ENCODE assay signal across 8 mouse cellular contexts in genomic region chr17:27451787-27452186, GRCm38 (mm10).
DNase-seq lines count a peak whose midpoint lies in the region; ATAC-seq and TF ChIP-seq lines count a peak whose summit lies in the region.

No protein-coding gene starts in this region.

- no peak overlapping the region for H3K9ac ChIP-seq in hindbrain, postnatal 0 days (replicated peaks; ENCODE audit: low read length)
- H3K9ac ChIP-seq in hindbrain, embryonic 11.5 days (ENCODE audit: low read depth, low read length) = no peak overlapping the region
- H3K9ac ChIP-seq in liver, embryonic 14.5 days (replicated peaks) = no peak overlapping the region
- H3K9ac ChIP-seq in kidney, embryonic 16.5 days (replicated peaks; ENCODE audit: low read length) = no peak overlapping the region

- no peak overlapping the region for H3K4me2 ChIP-seq in hindbrain, postnatal 0 days (ENCODE audit: low read depth, low read length)
- H3K4me2 ChIP-seq in hindbrain, embryonic 11.5 days (replicated peaks; ENCODE audit: low read depth, low read length) = no peak overlapping the region
- H3K4me2 ChIP-seq in liver, embryonic 14.5 days (ENCODE audit: low read depth) = no peak overlapping the region
- H3K4me2 ChIP-seq in kidney, embryonic 16.5 days (replicated peaks; ENCODE audit: low read depth, low read length) = no peak overlapping the region

- no peak for TF ChIP-seq EP300 in liver, embryonic 14.5 days (IDR thresholded peaks at IDR 0.05; ENCODE audit: low read depth)

- TF ChIP-seq POLR2A in bone marrow, adult 2 months (IDR thresholded peaks at IDR 0.05; ENCODE audit: borderline replicate concordance, control insufficient read depth, low read depth, low read length) = no peak

- no peaks in the 10 kb centered on the region; the same call in 1 of the 2 replicates for H3K27me3 ChIP-seq in hindbrain, postnatal 0 days (ENCODE audit: insufficient read depth, low read length)
- H3K27me3 ChIP-seq in hindbrain, embryonic 11.5 days (ENCODE audit: control insufficient read depth, insufficient read depth, low read length) = no peaks in the 10 kb centered on the region
- H3K27me3 ChIP-seq in E14TG2a.4 (ENCODE audit: insufficient read depth, low read length) = peaks cover 12% of the 10 kb centered on the region
- H3K27me3 ChIP-seq in liver, embryonic 14.5 days (ENCODE audit: control insufficient read depth, insufficient read depth, low read length) = no peaks in the 10 kb centered on the region
- 0 out of 2 replicates have a peak, but pooled peaks cover under 1% of the 10 kb centered on the region for H3K27me3 ChIP-seq in kidney, embryonic 16.5 days (ENCODE audit: insufficient read depth, low read length)

- 23% methylated on average over 9 of the region's 9 CpGs for WGBS in hindbrain, postnatal 0 days
- WGBS in hindbrain, embryonic 11.5 days = 21% methylated on average over 9 of the region's 9 CpGs
- 25% methylated on average over 9 of the region's 9 CpGs for WGBS in bone marrow, adult 2 months
- 25% methylated on average over 7 of the region's 9 CpGs for WGBS in liver, embryonic 14.5 days (ENCODE audit: insufficient replicate concordance)
- WGBS in kidney, embryonic 16.5 days = 24% methylated on average over 9 of the region's 9 CpGs

- H3K27ac ChIP-seq in hindbrain, postnatal 0 days = no peak overlapping the region
- H3K27ac ChIP-seq in hindbrain, embryonic 11.5 days (ENCODE audit: low read depth, low read length) = no peak overlapping the region
- no peak overlapping the region for H3K27ac ChIP-seq in bone marrow, adult 2 months (ENCODE audit: control insufficient read depth, insufficient read depth, low read depth, low read length, poor library complexity)
- H3K27ac ChIP-seq in liver, embryonic 14.5 days = no peak overlapping the region
- H3K27ac ChIP-seq in kidney, embryonic 16.5 days (ENCODE audit: low read length) = no peak overlapping the region

- H3K4me3 ChIP-seq in hindbrain, postnatal 0 days (ENCODE audit: low read length) = no peak overlapping the region
- no peak overlapping the region for H3K4me3 ChIP-seq in hindbrain, embryonic 11.5 days (ENCODE audit: low read depth, low read length)
- no peak overlapping the region for H3K4me3 ChIP-seq in E14TG2a.4 (replicated peaks; ENCODE audit: low read length)
- H3K4me3 ChIP-seq in bone marrow, adult 2 months (replicated peaks; ENCODE audit: control insufficient read depth, low read depth, low read length) = no peak overlapping the region
- no peak overlapping the region for H3K4me3 ChIP-seq in liver, embryonic 14.5 days (ENCODE audit: insufficient read depth in 1 of 2, low read depth in 2 of 2, low read length in 2 of 2)
- H3K4me3 ChIP-seq in kidney, embryonic 16.5 days (ENCODE audit: low read length) = no peak overlapping the region

- TF ChIP-seq CTCF in hindbrain, postnatal 0 days (IDR thresholded peaks at IDR 0.05; ENCODE audit: low read depth) = peak; percentile 56
- TF ChIP-seq CTCF in E14TG2a.4 (conservative IDR thresholded peaks at IDR 0.05; ENCODE audit: low read length) = peak; percentile 86
- TF ChIP-seq CTCF in bone marrow, adult 2 months (IDR thresholded peaks at IDR 0.05; ENCODE audit: control insufficient read depth, insufficient read depth, low read length) = peak; percentile 54
- peak; percentile 65 for TF ChIP-seq CTCF in liver, embryonic 14.5 days (IDR thresholded peaks at IDR 0.05; ENCODE audit: low read depth)

- no peak for DNase-seq in hindbrain, postnatal 0 days (ENCODE audit: low spot score)
- DNase-seq in hindbrain, embryonic 11.5 days (ENCODE audit: low spot score) = no peak
- no peak for DNase-seq in liver, embryonic 14.5 days (ENCODE audit: low read depth in 3 of 3, low spot score in 3 of 3)
- DNase-seq in spleen, adult 12 weeks (ENCODE audit: low spot score) = no peak
- no peak for DNase-seq in right cerebral cortex, postnatal 36 days (ENCODE audit: low spot score in 2 of 2)

- no peaks in the 10 kb centered on the region for H3K4me1 ChIP-seq in hindbrain, postnatal 0 days (ENCODE audit: insufficient read depth, low read length)
- no peaks in the 10 kb centered on the region for H3K4me1 ChIP-seq in hindbrain, embryonic 11.5 days (replicated peaks; ENCODE audit: control insufficient read depth, insufficient read depth, low read length)
- peaks cover 23% of the 10 kb centered on the region for H3K4me1 ChIP-seq in E14TG2a.4 (replicated peaks; ENCODE audit: low read depth, low read length)
- H3K4me1 ChIP-seq in bone marrow, adult 2 months (ENCODE audit: control insufficient read depth, insufficient read depth, low read length) = no peaks in the 10 kb centered on the region
- H3K4me1 ChIP-seq in liver, embryonic 14.5 days (replicated peaks; ENCODE audit: control insufficient read depth in 2 of 2, insufficient read depth in 2 of 2, low read length in 1 of 2) = no peaks in the 10 kb centered on the region
- no peaks in the 10 kb centered on the region for H3K4me1 ChIP-seq in kidney, embryonic 16.5 days (ENCODE audit: insufficient read depth, low read length)

- H3K36me3 ChIP-seq in hindbrain, postnatal 0 days (ENCODE audit: insufficient read depth, low read length) = no peaks in the 10 kb centered on the region
- no peaks in the 10 kb centered on the region for H3K36me3 ChIP-seq in hindbrain, embryonic 11.5 days (ENCODE audit: control insufficient read depth, insufficient read depth, low read length)
- no peaks in the 10 kb centered on the region for H3K36me3 ChIP-seq in E14TG2a.4 (ENCODE audit: insufficient read depth, low read length)
- no peaks in the 10 kb centered on the region for H3K36me3 ChIP-seq in liver, embryonic 14.5 days (replicated peaks; ENCODE audit: control insufficient read depth, insufficient read depth, low read depth)
- H3K36me3 ChIP-seq in kidney, embryonic 16.5 days (ENCODE audit: insufficient read depth, low read length) = no peaks in the 10 kb centered on the region

- no peak for ATAC-seq in hindbrain, postnatal 0 days
- ATAC-seq in hindbrain, embryonic 11.5 days (ENCODE audit: low FRiP score) = no peak
- ATAC-seq in liver, embryonic 14.5 days (ENCODE audit: insufficient read depth) = no peak
- ATAC-seq in kidney, embryonic 16.5 days (ENCODE audit: low FRiP score, low TSS enrichment) = no peak

- H3K9me3 ChIP-seq in hindbrain, postnatal 0 days (ENCODE audit: low read length) = no peaks in the 10 kb centered on the region
- no peaks in the 10 kb centered on the region for H3K9me3 ChIP-seq in hindbrain, embryonic 11.5 days (ENCODE audit: control insufficient read depth, low read length)
- H3K9me3 ChIP-seq in E14TG2a.4 (ENCODE audit: low read length) = no peaks in the 10 kb centered on the region
- H3K9me3 ChIP-seq in liver, embryonic 14.5 days (ENCODE audit: control insufficient read depth, low read length) = no peaks in the 10 kb centered on the region
- H3K9me3 ChIP-seq in kidney, embryonic 16.5 days (ENCODE audit: low read length) = no peaks in the 10 kb centered on the region
